Comparison of ENCODE assay signal across 8 mouse cellular contexts in the genomic region with DNA sequence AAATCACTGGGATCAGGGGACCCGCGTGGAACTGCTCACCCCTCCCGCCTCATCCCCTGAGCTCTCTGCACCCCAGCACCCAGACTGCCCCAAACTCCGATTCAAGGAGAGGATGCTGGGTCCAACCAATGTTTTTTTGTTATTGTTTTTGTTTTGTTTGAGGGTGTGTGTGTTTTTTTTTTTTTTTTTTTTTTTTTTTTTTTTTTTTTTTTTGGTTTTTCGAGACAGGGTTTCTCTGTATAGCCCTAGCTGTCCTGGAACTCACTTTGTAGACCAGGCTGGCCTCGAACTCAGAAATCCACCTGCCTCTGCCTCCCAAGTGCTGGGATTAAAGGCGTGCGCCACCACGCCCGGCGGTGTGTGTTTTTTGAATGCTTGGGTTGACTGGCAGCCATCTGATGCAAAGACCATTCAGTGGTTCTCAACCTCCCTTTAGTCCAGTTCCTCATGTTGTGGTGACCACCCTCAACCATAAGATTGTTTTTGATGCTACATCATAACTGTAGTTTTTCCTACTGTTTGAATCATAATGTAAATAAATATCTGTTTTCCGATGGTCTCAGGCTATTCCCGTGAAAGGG.
DNase-seq lines count a peak whose midpoint lies in the region; ATAC-seq and TF ChIP-seq lines count a peak whose summit lies in the region.
"Not testable (repeated sequence)": the region's sequence is repeated elsewhere in the genome, so short reads cannot be mapped to it uniquely, and the experiment has no call there.

No protein-coding gene starts in this region.

- H3K4me3 ChIP-seq in ES-Bruce4 (ENCODE audit: low read depth, low read length): peak overlapping the region; percentile 45
- peak overlapping the region; percentile 30 for H3K4me3 ChIP-seq in embryonic fibroblast, embryonic 13.5 days (ENCODE audit: insufficient read depth, low read length)
- peak overlapping the region; percentile 64 for H3K4me3 ChIP-seq in heart, embryonic 10.5 days
- H3K4me3 ChIP-seq in hindbrain, embryonic 15.5 days: peak overlapping the region; percentile 36
- H3K4me3 ChIP-seq in left cerebral cortex, adult 2 months: peak overlapping the region; percentile 45
- peak overlapping the region; percentile 47 for H3K4me3 ChIP-seq in liver, embryonic 16.5 days (ENCODE audit: low read depth, low read length)
- peak overlapping the region; percentile 35 for H3K4me3 ChIP-seq in midbrain, embryonic 14.5 days (replicated peaks; ENCODE audit: low read depth, low read length)
- peak overlapping the region; percentile 37 for H3K4me3 ChIP-seq in stomach, embryonic 14.5 days (ENCODE audit: low read depth, low read length)

- H3K9me3 ChIP-seq in ES-Bruce4 (replicated peaks; ENCODE audit: control insufficient read depth, insufficient read depth, low read length, poor library complexity, severe bottlenecking); heart, embryonic 10.5 days; hindbrain, embryonic 15.5 days; liver, embryonic 16.5 days (replicated peaks; ENCODE audit: control insufficient read depth, low read length); midbrain, embryonic 14.5 days (ENCODE audit: control insufficient read depth, low read length); stomach, embryonic 14.5 days (ENCODE audit: control insufficient read depth, low read depth, low read length): not testable (repeated sequence)

- H3K4me1 ChIP-seq in ES-Bruce4 (ENCODE audit: control insufficient read depth, insufficient read depth, low read length); embryonic fibroblast, embryonic 13.5 days (ENCODE audit: control insufficient read depth, insufficient read depth, low read length); heart, embryonic 10.5 days; liver, embryonic 16.5 days (ENCODE audit: control insufficient read depth, low read depth, low read length); midbrain, embryonic 14.5 days (ENCODE audit: control insufficient read depth, insufficient read depth, low read length); stomach, embryonic 14.5 days (ENCODE audit: control insufficient read depth, insufficient read depth, low read length): not testable (repeated sequence)
- H3K4me1 ChIP-seq in hindbrain, embryonic 15.5 days (replicated peaks): peaks cover 17% of the 10 kb centered on the region

- H3K9ac ChIP-seq in ES-Bruce4 (ENCODE audit: low read depth, poor library complexity, severe bottlenecking): 0 out of 2 replicates have a peak overlapping the region, but pooled peaks have one; percentile 34
- peak overlapping the region; percentile 42 for H3K9ac ChIP-seq in hindbrain, embryonic 15.5 days
- not testable (repeated sequence) for H3K9ac ChIP-seq in liver, embryonic 16.5 days (ENCODE audit: low read depth, low read length)
- peak overlapping the region; percentile 52 for H3K9ac ChIP-seq in midbrain, embryonic 14.5 days (replicated peaks; ENCODE audit: low read length)
- 0 out of 2 replicates have a peak overlapping the region, but pooled peaks have one; percentile 19 for H3K9ac ChIP-seq in stomach, embryonic 14.5 days (replicated peaks; ENCODE audit: low read depth, low read length)

- H3K4me2 ChIP-seq in hindbrain, embryonic 15.5 days: peak overlapping the region; percentile 63
- H3K4me2 ChIP-seq in liver, embryonic 16.5 days (ENCODE audit: low read depth, low read length): peak overlapping the region; percentile 49
- peak overlapping the region; percentile 63 for H3K4me2 ChIP-seq in midbrain, embryonic 14.5 days (ENCODE audit: low read length)
- H3K4me2 ChIP-seq in stomach, embryonic 14.5 days (replicated peaks; ENCODE audit: low read depth, low read length): peak overlapping the region; percentile 60

- H3K36me3 ChIP-seq in ES-Bruce4 (ENCODE audit: control insufficient read depth, insufficient read depth, low read length, poor library complexity, severe bottlenecking); heart, embryonic 10.5 days; hindbrain, embryonic 15.5 days; liver, embryonic 16.5 days (ENCODE audit: control insufficient read depth, insufficient read depth); midbrain, embryonic 14.5 days (ENCODE audit: control insufficient read depth, insufficient read depth, low read length); stomach, embryonic 14.5 days (ENCODE audit: control insufficient read depth, insufficient read depth, low read length): not testable (repeated sequence)

- TF ChIP-seq CTCF in ES-Bruce4 (IDR thresholded peaks at IDR 0.05; ENCODE audit: low read depth, low read length); embryonic fibroblast, embryonic 13.5 days (IDR thresholded peaks at IDR 0.05; ENCODE audit: borderline replicate concordance, insufficient read depth, low read length); left cerebral cortex, adult 2 months (IDR thresholded peaks at IDR 0.05): not testable (repeated sequence)

- H3K27me3 ChIP-seq in ES-Bruce4 (ENCODE audit: control insufficient read depth, insufficient read depth, low read length, poor library complexity, severe bottlenecking); heart, embryonic 10.5 days (ENCODE audit: insufficient read depth, poor library complexity, severe bottlenecking); hindbrain, embryonic 15.5 days; liver, embryonic 16.5 days (ENCODE audit: control insufficient read depth, insufficient read depth, low read depth, low read length); midbrain, embryonic 14.5 days (ENCODE audit: control insufficient read depth, insufficient read depth, low read length); stomach, embryonic 14.5 days (ENCODE audit: control insufficient read depth, insufficient read depth, low read length): not testable (repeated sequence)

- not testable (repeated sequence) for H3K27ac ChIP-seq in ES-Bruce4 (ENCODE audit: insufficient read depth, low read length); embryonic fibroblast, embryonic 13.5 days (ENCODE audit: insufficient read depth, low read length); liver, embryonic 16.5 days (ENCODE audit: low read length); stomach, embryonic 14.5 days (ENCODE audit: low read length)
- peak overlapping the region; percentile 88 for H3K27ac ChIP-seq in heart, embryonic 10.5 days
- H3K27ac ChIP-seq in hindbrain, embryonic 15.5 days (replicated peaks): peak overlapping the region; percentile 75
- peak overlapping the region; percentile 88 for H3K27ac ChIP-seq in left cerebral cortex, adult 2 months
- peak overlapping the region; percentile 79 for H3K27ac ChIP-seq in midbrain, embryonic 14.5 days (replicated peaks; ENCODE audit: low read depth, low read length)

- not testable (repeated sequence) for TF ChIP-seq POLR2A in ES-Bruce4 (IDR thresholded peaks at IDR 0.05; ENCODE audit: insufficient read depth, low read length); embryonic fibroblast, embryonic 13.5 days (IDR thresholded peaks at IDR 0.05; ENCODE audit: low read depth, low read length)

- not testable (repeated sequence) for TF ChIP-seq EP300 in ES-Bruce4 (IDR thresholded peaks at IDR 0.05; ENCODE audit: insufficient read depth, low read depth, low read length)

- intact Hi-C loops in left cerebral cortex, adult 2 months (cut with DNase I): loop anchor here (2.0 kb wide), 1 partner anchor 16 kb away; no protein-coding TSS in a partner anchor

- not testable (repeated sequence) for DNase-seq in heart, embryonic 10.5 days (ENCODE audit: low spot score); left cerebral cortex, adult 2 months (ENCODE audit: extremely low spot score in 1 of 2, low spot score in 2 of 2); midbrain, embryonic 14.5 days

- not testable (repeated sequence) for ATAC-seq in hindbrain, embryonic 15.5 days (ENCODE audit: low FRiP score, low read depth); liver, embryonic 16.5 days (ENCODE audit: low read depth); midbrain, embryonic 14.5 days (ENCODE audit: low FRiP score, low TSS enrichment); stomach, embryonic 14.5 days (ENCODE audit: insufficient number of reproducible peaks, insufficient read depth, low FRiP score, low read depth)

- 58% methylated on average over 13 of the region's 13 CpGs for WGBS in heart, embryonic 10.5 days
- 65% methylated on average over 12 of the region's 13 CpGs for WGBS in hindbrain, embryonic 15.5 days
- WGBS in liver, embryonic 16.5 days (ENCODE audit: insufficient replicate concordance): 58% methylated on average over 11 of the region's 13 CpGs
- WGBS in midbrain, embryonic 14.5 days: 59% methylated on average over 12 of the region's 13 CpGs
- 66% methylated on average over 12 of the region's 13 CpGs for WGBS in stomach, embryonic 14.5 days
